Mouse (Mus musculus) lung, postnatal 0 days (tissue): ENCODE data around the gene Ppp1r13l. TPM values are rescaled to one million over a fixed set of nuclear protein-coding genes. Genes with fewer than 3 reads are reported as not detected.

ENCODE experiments used
- ATAC-seq: fragments of 200-750 bp; cut with Nextera tagmentation; 2 replicates; pipeline ENCODE4 v1.8.0; 2017; ENCODE audit warnings: moderate library complexity
- DNase-seq: peaks from one replicate; pipeline ENCODE4 v3.0.0-alpha.2; 2016; ENCODE audit warnings: low spot score
- H3K27ac ChIP-seq: fragments of 300-500 bp; sonication (generic); 2 replicates; pipeline ENCODE4 v1.5.1; 2014; ENCODE audit warnings: antibody characterized with exemption, mild to moderate bottlenecking, low read length, mixed read lengths
- H3K27me3 ChIP-seq: fragments of 300-500 bp; sonication (generic); replicated peaks from 2 replicates; pipeline ENCODE4 v1.6.1; 2014; ENCODE audit warnings: low read length, mixed read lengths; ENCODE audit not compliant: insufficient read depth
- H3K36me3 ChIP-seq: fragments of 300-500 bp; sonication (generic); 2 replicates; pipeline ENCODE4 v1.6.1; 2014; ENCODE audit warnings: low read length, mixed read lengths; ENCODE audit not compliant: insufficient read depth
- H3K4me1 ChIP-seq: fragments of 300-500 bp; sonication (generic); 2 replicates; pipeline ENCODE4 v1.6.1; 2014; ENCODE audit warnings: antibody characterized with exemption, low read depth, low read length, mixed read lengths; ENCODE audit not compliant: insufficient read depth
- H3K4me2 ChIP-seq: fragments of 300-500 bp; sonication (generic); replicated peaks from 2 replicates; pipeline ENCODE4 v1.6.1; 2014; ENCODE audit warnings: low read depth, mild to moderate bottlenecking, low read length, moderate library complexity, mixed read lengths
- H3K4me3 ChIP-seq: fragments of 300-500 bp; sonication (generic); 2 replicates; pipeline ENCODE4 v1.5.1; 2014; ENCODE audit warnings: low read depth, low read length
- H3K9ac ChIP-seq: fragments of 300-500 bp; sonication (generic); replicated peaks from 2 replicates; pipeline ENCODE4 v1.6.1; 2014; ENCODE audit warnings: low read depth, mild to moderate bottlenecking
- H3K9me3 ChIP-seq: fragments of 300-500 bp; sonication (generic); 2 replicates; pipeline ENCODE4 v1.6.1; 2016; ENCODE audit warnings: low read length, mixed read lengths
- CTCF ChIP-seq: IDR thresholded peaks from 2 replicates; pipeline ENCODE4 v1.5.1; 2016; ENCODE audit warnings: antibody characterized with exemption, mild to moderate bottlenecking
- EP300 ChIP-seq: IDR thresholded peaks from 2 replicates; pipeline ENCODE4 v1.6.1; 2016; ENCODE audit warnings: antibody characterized with exemption, mild to moderate bottlenecking, control low read depth
- WGBS: fragments of 180-500 bp; shearing (Covaris S2); extraction: QIAGEN DNeasy Blood & Tissue Kit; methylation state at CpG from one replicate; pipeline ENCODE4 v1.1.7; 2014; 5-methylcytosine and 5-hydroxymethylcytosine counted together
- polyA plus RNA-seq: library from polyadenylated mRNA; unstranded; fragments of >200 nt; fragmentation: Nextera tagmentation; extraction: Ambion mirVana; gene quantifications from 2 replicates; pipeline ENCODE4 v1.2.1, GENCODE M21; 2015

The Ppp1r13l gene
- polyA plus RNA-seq, 1 experiment from 2014 or later, result 4.1 TPM

- WGBS, result 10% methylated on average over 13 of the region's 13 CpGs
- Histone ChIP-seq H3K4me1 (no peaks in the 10 kb centered on the region; the same call in 1 of the 2 replicates), H3K9me3 (no peaks in the 10 kb centered on the region), H3K4me2 (peak overlapping the region; percentile 91), H3K36me3 (no peaks in the 10 kb centered on the region), H3K4me3 (peak overlapping the region; percentile 58), H3K9ac (peak overlapping the region; percentile 62; the same call in 1 of the 2 replicates), H3K27ac (no peak overlapping the region), H3K27me3 (no peaks in the 10 kb centered on the region)
- DNase-seq (peak; percentile 9), ATAC-seq (no peak)
- TF ChIP-seq EP300 (no peak), CTCF (no peak)
Observed at GRCm38 (mm10) chr7:19358634-19359033, 915 bp upstream of the Ppp1r13l start.

GRCm38 (mm10) chr7:19359892-19360641, 518 bp downstream of the Ppp1r13l start:
- H3K4me2 ChIP-seq, result peak overlapping the region; percentile 91
- 0 out of 2 replicates have a peak, but pooled peaks have one; percentile 19 for TF ChIP-seq EP300
- no peak for TF ChIP-seq CTCF
- peak overlapping the region; percentile 58 for H3K27ac ChIP-seq
- no peaks in the 10 kb centered on the region for H3K36me3 ChIP-seq
- H3K9ac ChIP-seq, result peak overlapping the region; percentile 62; the same call in 1 of the 2 replicates
- H3K9me3 ChIP-seq, result no peaks in the 10 kb centered on the region
- H3K4me1 ChIP-seq, result no peaks in the 10 kb centered on the region; the same call in 1 of the 2 replicates
- ATAC-seq, result peak; percentile 59
- peak; percentile 93 for DNase-seq
- WGBS, result 1% methylated on average over 45 of the region's 45 CpGs
- H3K27me3 ChIP-seq, result no peaks in the 10 kb centered on the region
- peak overlapping the region; percentile 58 for H3K4me3 ChIP-seq

GRCm38 (mm10) chr7:19360944-19361343, 1.4 kb downstream of the Ppp1r13l start:
- DNase-seq (peak; percentile 98), ATAC-seq (peak; percentile 83)
- Histone ChIP-seq H3K27me3 (no peaks in the 10 kb centered on the region), H3K9me3 (no peaks in the 10 kb centered on the region), H3K4me2 (peak overlapping the region; percentile 91), H3K27ac (peak overlapping the region; percentile 58; the same call in 1 of the 2 replicates), H3K36me3 (no peaks in the 10 kb centered on the region), H3K4me3 (peak overlapping the region; percentile 58), H3K4me1 (no peaks in the 10 kb centered on the region; the same call in 1 of the 2 replicates), H3K9ac (0 out of 2 replicates have a peak overlapping the region, but pooled peaks have one; percentile 20)
- TF ChIP-seq CTCF, result no peak
- no peak for TF ChIP-seq EP300
- WGBS, result 1% methylated on average over 27 of the region's 27 CpGs

- ATAC-seq (peak; percentile 8; the same call in 1 of the 2 replicates), DNase-seq (peak; percentile 79)
- 0 out of 2 replicates have a peak overlapping the region, but pooled peaks have one; percentile 20 for H3K9ac ChIP-seq
Observed at GRCm38 (mm10) chr7:19361720-19362119, 2.2 kb downstream of the Ppp1r13l start.

GRCm38 (mm10) chr7:19362276-19362675, 2.7 kb downstream of the Ppp1r13l start:
- Histone ChIP-seq H3K27ac (no peak overlapping the region), H3K4me2 (no peak overlapping the region; the same call in 1 of the 2 replicates), H3K4me1 (no peaks in the 10 kb centered on the region; the same call in 1 of the 2 replicates), H3K9ac (no peak overlapping the region), H3K9me3 (no peaks in the 10 kb centered on the region), H3K4me3 (no peak overlapping the region), H3K36me3 (no peaks in the 10 kb centered on the region), H3K27me3 (no peaks in the 10 kb centered on the region)
- ATAC-seq (no peak), DNase-seq (no peak)
- TF ChIP-seq EP300 (no peak), CTCF (no peak)
- 47% methylated on average over 4 of the region's 4 CpGs for WGBS

More at GRCm38 (mm10) chr7:19361720-19362119, 2.2 kb downstream of the Ppp1r13l start:
- Histone ChIP-seq H3K4me1 (no peaks in the 10 kb centered on the region; the same call in 1 of the 2 replicates), H3K27me3 (no peaks in the 10 kb centered on the region), H3K4me2 (peak overlapping the region; percentile 91), H3K27ac (peak overlapping the region; percentile 43; the same call in 1 of the 2 replicates), H3K9me3 (no peaks in the 10 kb centered on the region), H3K36me3 (no peaks in the 10 kb centered on the region), H3K4me3 (peak overlapping the region; percentile 58)
- TF ChIP-seq CTCF (peak; percentile 85), EP300 (peak; percentile 8; the same call in 1 of the 2 replicates)
- WGBS, result 14% methylated on average over 16 of the region's 16 CpGs

GRCm38 (mm10) chr7:19363881-19364280, 4.3 kb downstream of the Ppp1r13l start:
- no peak overlapping the region for H3K9ac ChIP-seq
- H3K4me3 ChIP-seq, result no peak overlapping the region
- peak; percentile 20 for ATAC-seq
- H3K27ac ChIP-seq, result no peak overlapping the region
- peak; percentile 88 for DNase-seq
- no peaks in the 10 kb centered on the region for H3K27me3 ChIP-seq
- H3K36me3 ChIP-seq, result no peaks in the 10 kb centered on the region
- TF ChIP-seq EP300 (no peak), CTCF (peak; percentile 93)
- 2% methylated on average over 18 of the region's 18 CpGs for WGBS
- H3K4me1 ChIP-seq, result no peaks in the 10 kb centered on the region; the same call in 1 of the 2 replicates
- H3K9me3 ChIP-seq, result no peaks in the 10 kb centered on the region
- H3K4me2 ChIP-seq, result no peak overlapping the region
